Mouse (Mus musculus): ENCODE results near the gene M1ap.

GRCm38 (mm10) chr6:82921426-82922224, 25.1 kb upstream of the M1ap start:
- TF ChIP-seq GATA1 (IDR thresholded peaks at IDR 0.05; ENCODE audit: low read length), result no peak
- no peak for TF ChIP-seq TAL1 (IDR thresholded peaks at IDR 0.05; ENCODE audit: low read length)

Measured in erythroblast, embryonic 14.5 days (primary cell).